Mouse (Mus musculus): ENCODE measurements around the gene Ubtf.

Gene Ubtf

DNA sequence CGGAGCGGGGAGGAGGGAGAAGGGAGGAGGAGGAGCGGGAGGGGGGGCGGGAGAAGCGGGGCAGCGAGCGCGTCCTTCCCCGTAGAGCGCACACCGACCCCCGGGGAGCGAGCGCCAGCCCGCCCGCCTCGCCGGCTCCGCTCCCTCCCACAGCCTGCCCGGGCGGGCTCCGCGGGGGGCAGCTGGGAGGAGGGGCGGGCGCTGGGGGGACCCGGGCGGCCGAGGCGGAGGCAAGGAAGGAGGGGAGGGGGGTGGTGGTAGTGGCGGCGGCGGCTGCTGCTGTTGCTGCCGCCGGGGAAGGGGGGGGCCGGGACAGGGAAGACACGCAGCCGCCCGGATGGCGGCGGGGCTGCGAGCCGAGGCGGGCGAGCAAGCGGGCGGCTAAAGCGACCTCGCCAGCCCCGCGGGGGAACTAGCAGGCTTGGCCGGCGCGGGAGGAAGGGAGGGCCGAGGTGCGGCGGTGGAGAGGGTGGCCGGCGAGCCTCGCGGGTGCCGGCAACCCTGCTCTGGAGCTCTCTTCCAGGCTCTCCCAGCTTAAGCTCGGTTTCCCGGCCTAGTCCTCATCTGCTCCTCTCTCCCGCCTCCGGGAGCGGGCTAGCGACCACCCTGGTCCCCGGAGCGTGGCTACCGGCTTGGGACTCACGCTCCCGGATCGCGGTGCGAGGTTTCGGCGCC is 1.5 kb downstream of the Ubtf start:
- peak; percentile 75 for DNase-seq (ENCODE audit: low read depth)

DNA sequence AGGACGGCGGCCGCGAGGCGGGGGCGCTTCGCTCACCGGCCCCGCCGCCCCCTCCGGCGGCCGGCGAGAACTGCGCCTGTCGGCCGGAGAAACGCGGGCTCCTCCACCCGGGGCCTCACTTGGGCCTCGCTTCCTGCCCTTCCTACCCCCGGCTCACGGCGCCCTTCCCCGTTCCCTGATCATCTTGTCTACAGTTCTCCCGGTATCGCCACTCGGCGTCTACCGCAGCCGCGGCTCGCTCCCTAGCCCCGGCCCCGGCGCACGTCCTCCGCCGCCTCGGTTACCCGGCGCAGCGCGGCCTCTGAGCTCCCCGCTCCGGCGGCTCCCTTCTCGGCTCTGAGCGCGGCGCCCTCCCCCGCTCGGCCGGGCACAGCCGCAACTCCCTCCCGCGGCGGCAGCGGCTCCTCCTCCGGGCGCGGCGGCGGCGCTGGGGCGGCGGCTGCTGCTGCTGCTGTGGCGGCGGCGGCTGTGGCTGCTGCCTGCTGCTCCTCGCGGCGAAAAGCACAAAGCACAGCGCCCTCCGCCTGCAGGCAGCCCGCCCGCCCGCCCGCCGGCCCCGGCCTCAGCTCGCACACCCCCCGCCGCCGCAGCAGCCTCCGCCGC is 2.1 kb downstream of the Ubtf start:
- peak; percentile 80 for DNase-seq (ENCODE audit: low read depth)

DNA sequence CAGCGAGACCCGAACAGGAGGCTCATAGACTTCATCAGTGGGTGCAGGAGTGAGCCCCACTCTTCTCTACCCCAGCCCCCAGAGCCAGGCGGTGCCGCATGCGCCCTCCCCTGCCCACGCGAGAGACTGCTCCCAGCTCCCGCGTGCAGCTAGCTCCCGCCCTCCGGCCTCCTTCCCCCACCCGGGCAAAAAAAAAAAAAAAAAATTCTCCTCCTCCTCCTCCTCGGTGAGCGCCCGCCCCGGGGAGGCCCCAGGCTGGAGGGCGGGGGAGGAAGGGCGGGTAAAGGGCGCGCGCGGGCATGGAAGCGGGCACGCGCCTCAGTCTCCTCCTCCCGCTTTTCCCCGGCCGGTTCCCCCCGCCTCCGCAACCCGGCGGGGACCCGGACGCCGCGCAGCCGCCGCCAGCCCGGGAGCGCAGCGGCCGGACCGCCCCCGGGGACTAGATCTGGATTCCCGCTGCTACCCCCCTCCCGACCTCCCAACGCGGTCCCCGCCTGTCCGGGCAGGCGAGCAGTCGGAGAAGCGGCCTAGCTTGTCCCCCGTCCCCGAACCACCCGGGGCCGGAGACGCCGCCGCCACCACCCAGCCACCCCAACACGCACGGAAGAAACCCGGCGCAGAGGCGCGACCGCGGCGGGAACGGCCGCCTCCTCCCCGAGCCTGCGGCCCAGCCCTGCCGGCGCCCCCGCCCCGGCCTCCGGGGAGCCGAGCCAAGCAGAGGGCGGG is 2.8 kb downstream of the Ubtf start:
- DNase-seq (ENCODE audit: low read depth) = peak; percentile 93

GRCm38 (mm10) chr11:102315690-102316571 is 3.6 kb downstream of the Ubtf start:
- DNase-seq (ENCODE audit: low read depth) = peak; percentile 50

- no peak for DNase-seq (ENCODE audit: low read depth)
Observed at GRCm38 (mm10) chr11:102314321-102314720, 5.2 kb downstream of the Ubtf start.

- DNase-seq (ENCODE audit: low read depth) = peak; percentile 7
Observed at GRCm38 (mm10) chr11:102312586-102312985, 7.0 kb downstream of the Ubtf start.

- DNase-seq (ENCODE audit: low read depth) = no peak
Observed at GRCm38 (mm10) chr11:102311966-102312365, 7.6 kb downstream of the Ubtf start.

DNA sequence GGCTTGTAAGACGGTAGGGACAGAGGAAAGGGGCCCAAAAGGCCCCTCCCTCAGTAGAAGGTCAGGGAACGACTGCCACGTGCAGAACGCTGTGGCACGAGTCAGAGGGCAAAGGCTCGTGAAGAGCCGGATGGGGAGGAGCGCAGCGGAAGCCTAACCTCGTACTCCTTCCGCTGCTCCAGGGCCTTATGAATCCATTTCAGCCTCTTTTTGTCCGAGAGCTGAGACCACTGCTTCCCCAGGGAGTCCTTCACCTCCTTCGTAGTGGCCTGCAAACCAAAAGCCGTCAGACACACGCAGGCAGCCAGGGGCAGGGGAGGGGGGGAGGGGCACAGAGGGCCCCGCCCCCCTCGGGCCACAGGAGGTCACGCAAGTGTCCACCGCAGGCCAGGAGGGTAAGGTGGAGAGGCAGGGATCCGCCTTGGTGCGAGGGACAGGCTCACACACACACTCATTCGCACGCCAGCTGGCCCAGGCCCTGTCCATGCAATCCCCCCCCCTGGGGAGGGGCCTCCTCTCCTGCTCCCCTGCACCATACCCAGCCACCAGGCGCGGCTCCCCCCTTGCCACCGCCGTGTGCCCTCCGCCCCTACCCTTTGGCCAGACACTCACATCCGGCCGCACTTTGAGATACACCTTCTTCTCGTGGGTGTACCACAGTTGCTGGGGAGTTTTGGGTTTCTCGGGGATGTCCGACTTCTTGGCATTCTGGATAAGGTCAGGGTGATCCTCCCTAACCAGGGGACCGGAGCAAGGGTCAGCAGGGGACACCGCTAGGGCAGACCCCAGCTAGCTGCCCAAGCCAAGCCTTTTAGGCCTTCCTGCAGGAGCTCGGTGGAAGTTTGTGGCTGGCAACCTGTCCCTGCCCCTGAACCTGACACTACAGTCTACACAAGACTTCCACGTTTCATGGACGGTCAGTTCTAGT is 8.5 kb downstream of the Ubtf start:
- DNase-seq (ENCODE audit: low read depth) = no peak

GRCm38 (mm10) chr11:102309821-102310617 is 9.5 kb downstream of the Ubtf start:
- DNase-seq (ENCODE audit: low read depth) = peak; percentile 52

DNA sequence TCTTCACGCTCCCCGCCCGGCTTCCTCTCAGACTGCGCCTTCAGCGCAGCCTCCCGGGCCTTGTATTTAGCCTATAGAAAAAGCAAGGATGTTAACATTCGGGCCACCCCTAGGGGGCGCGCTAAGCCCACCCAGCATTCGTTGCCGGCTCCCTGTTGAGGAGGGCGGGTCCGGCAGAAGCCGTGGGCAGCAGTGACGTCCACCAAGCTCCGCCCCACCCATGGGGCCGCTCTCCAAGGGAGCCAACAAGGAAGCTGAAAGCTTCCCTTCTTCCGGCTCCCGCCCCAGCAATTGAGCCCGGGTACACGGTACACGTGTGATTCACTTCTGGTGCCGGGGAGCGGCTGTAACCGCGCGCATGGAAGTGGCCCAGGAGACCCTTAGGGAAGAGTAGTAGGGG is 10.6 kb downstream of the Ubtf start:
- peak; percentile 98 for DNase-seq (ENCODE audit: low read depth)

GRCm38 (mm10) chr11:102308104-102308503 is 11.4 kb downstream of the Ubtf start:
- no peak for DNase-seq (ENCODE audit: low read depth)

DNA sequence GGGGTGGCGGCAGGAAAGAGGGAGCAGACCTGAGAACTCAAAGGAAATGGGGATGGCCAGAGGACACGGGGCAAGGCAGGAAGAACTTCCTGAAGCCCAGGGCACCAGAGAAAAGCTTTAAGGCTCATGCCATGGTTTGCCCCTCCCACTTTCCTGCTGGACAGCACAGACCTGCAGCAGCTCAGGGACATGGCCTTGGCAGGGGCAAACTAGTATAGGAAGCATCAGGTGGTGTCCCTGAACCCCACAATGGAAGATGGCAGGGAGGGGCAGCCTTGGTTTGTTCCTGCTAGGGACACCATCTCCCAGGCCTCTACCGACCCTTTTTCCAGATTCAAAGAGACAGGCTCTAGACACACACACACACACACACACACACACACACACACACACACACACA is 14.2 kb downstream of the Ubtf start:
- no peak for DNase-seq (ENCODE audit: low read depth)

DNA sequence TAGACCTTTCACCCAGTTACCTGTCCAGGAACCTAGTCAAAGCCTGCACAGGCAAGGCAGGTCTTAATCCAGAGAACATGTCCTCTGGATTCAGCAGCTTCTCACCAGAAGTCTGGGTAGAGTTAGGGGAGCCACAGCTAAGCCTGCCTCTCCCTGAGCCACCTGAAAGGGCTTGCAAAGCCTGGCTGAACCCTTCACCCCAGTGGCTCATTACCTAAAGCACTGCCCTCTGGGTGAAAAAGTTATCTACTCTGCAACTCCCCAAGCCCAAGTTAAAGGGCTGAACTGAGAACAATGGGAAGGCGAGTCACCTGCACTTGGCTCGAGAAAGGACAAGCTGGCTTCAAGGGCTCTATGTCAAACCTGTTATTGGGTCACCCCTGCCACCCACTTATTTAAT is 15.4 kb downstream of the Ubtf start:
- DNase-seq (ENCODE audit: low read depth) = no peak

- peak; percentile 92 for DNase-seq (ENCODE audit: low read depth)
Observed at GRCm38 (mm10) chr11:102299839-102300238, 19.7 kb downstream of the Ubtf start.

- DNase-seq (ENCODE audit: low read depth) = peak; percentile 83
Observed at GRCm38 (mm10) chr11:102297577-102298556, 21.7 kb downstream of the Ubtf start.

- peak; percentile 99 for DNase-seq (ENCODE audit: low read depth)
Observed at GRCm38 (mm10) chr11:102296491-102297472, 22.8 kb downstream of the Ubtf start, which contains the start of gene Atxn7l3. Gene Atxn7l3, minus strand, starts transcription at chr11:102296631.

DNA sequence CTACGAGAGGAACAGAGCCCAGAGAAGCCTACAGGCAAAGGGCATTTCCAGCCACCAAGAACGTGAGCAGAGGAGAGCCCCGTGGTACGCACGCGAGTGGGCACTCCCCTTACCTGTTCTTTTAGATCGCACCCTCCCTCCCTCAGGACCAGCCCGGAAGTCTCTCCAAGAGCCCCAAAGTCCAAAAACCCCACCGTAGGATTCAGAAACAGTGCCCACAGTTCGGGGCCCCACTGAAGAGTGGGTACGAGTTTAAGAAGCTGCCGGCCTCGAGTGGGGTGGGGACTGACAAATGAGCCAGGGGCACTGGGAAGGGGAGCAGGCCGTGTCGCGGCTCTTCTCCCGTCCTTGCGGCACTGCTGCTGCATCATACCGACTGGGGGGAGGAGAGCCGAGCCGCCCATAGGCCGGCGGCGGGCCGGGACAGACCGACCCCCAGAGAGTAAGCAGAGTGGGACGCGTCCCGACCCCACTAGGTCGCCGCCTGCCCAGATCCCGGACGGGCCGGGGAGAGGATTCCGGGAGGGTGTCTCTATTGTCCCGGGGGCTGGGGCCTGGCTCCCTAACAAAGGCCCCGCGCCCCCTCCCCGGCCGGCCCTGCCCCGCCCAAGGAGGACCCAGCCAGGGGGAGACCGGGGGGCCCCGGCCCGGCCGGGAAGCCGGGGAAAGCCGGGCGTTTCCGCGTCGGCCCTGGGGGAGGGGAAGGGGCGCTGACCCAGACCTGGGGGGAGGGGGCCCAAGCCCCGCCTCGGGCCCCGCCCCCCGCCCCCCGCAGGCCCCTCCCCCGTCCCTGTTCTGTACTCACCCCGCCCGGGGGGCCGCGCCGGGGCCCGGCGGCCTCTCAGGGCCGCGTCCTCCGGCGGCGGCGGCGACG is 23.7 kb downstream of the Ubtf start:
- peak; percentile 85 for DNase-seq (ENCODE audit: low read depth)

All from induced T-regulatory cell, adult 2 months (primary cell).